Mouse (Mus musculus) megakaryocyte, embryonic 14.5 days (primary cell): ENCODE data around the gene Ttc23l.

Experiments used
- FLI1 ChIP-seq: IDR thresholded peaks from 2 replicates; pipeline ENCODE4 v1.6.1; 2012; ENCODE audit warnings: low read length, inconsistent platforms, mixed read lengths
- GATA1 ChIP-seq: IDR thresholded peaks from 3 replicates; pipeline ENCODE4 v1.6.1; 2012; ENCODE audit warnings: mixed read lengths, low read length, inconsistent platforms, borderline replicate concordance

GRCm38 (mm10) chr15:10583408-10583807 lies 24.9 kb upstream of the Ttc23l start:
- TF ChIP-seq GATA1 (no peak), FLI1 (no peak)
